Mouse (Mus musculus) bone marrow, adult 2 months (tissue): ENCODE measurements around the gene Ssbp3.

ENCODE experiments used
- CTCF ChIP-seq: fragments of 200-500 bp; IDR thresholded peaks from 2 replicates; pipeline ENCODE4 v1.5.1; 2011; ENCODE audit warnings: low read length, control low read depth; ENCODE audit not compliant: control insufficient read depth, insufficient read depth
- POLR2A ChIP-seq: fragments of 200-500 bp; IDR thresholded peaks from 2 replicates; pipeline ENCODE4 v1.6.1; 2011; ENCODE audit warnings: low read depth, mild to moderate bottlenecking, control low read depth, low read length, borderline replicate concordance; ENCODE audit not compliant: control insufficient read depth

- TF ChIP-seq POLR2A: no peak
- TF ChIP-seq CTCF: no peak
Observed at GRCm38 (mm10) chr4:106902157-106902556, 8.3 kb upstream of the Ssbp3 start.
